Mouse (Mus musculus) urinary bladder, postnatal 25 days (tissue): Measurements from ENCODE around the gene Wiz.

Experiments
- DNase-seq: peaks from one replicate; pipeline ENCODE4 v3.0.0; 2022; ENCODE audit warnings: low spot score

Gene Wiz

DNA sequence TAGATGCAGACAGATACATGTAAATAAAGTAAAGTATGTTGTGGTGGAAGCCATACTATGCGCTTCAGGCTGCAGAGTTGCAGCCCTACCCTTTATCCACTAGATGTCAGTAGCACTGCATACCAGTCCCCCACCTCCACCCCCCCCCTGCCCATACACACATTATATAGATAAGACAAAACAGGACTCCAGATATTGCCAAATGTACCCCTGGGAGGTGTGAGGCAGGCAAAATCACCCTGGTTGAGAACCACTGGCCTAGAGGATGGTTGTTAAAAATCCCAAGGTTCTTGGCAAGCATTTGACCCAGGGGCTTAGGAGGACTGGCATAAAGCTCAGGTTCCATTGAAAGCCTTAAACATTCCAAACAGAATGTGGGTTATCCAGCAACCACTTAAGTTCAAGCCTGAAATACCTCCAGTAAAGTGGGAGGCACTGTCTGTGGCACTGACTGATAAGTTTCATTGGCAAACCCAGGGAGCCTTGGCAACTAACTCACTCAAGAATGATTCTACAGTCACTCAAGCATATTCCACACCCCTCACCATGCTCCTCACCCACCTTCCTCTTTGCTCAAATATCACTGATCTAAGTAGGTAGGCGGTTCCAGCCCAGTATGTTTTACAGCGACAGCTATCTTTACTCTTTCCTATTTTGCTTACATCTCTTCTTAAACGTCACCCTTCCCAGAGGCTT is 40.1 kb downstream of the Wiz start:
- no peak for DNase-seq

DNA sequence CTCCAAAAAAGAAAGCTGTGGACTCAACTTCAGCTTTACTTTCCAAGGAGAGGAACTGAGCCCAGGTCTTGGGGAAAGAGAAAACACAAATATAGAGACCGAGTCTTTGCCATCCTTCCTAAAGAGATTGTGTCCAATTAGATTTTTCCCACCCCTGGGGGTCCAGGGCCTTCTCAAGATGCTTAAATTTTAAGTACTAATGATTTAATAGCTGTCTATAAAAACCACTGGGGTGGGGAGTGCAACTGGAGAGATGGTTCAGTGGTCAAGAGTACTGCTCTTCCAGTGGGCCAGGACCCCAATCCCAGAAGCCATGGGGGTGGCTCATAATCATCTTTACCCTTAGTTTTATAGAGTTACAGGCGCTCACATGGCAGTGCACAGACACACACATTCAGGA is 40.8 kb downstream of the Wiz start:
- no peak for DNase-seq

DNA sequence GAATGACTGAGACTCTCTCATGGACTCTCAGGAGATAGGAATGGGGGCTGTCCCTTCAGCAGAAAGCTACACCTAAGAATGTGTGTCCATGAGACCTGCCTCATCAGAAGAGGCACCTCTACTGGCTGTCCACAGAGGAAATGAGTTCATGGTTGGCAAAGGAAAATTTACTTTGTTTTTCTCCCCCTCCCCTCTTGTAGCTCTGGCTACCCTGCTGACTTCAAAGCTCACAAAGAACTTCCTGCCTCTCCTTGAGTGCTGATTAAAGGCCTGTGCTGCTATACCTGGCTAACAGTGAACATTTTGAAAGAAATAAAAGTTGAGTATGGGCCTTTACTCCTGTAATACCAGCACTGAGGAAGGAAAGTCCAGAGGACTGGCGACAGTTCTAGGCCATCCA is 48.1 kb downstream of the Wiz start:
- no peak for DNase-seq

DNA sequence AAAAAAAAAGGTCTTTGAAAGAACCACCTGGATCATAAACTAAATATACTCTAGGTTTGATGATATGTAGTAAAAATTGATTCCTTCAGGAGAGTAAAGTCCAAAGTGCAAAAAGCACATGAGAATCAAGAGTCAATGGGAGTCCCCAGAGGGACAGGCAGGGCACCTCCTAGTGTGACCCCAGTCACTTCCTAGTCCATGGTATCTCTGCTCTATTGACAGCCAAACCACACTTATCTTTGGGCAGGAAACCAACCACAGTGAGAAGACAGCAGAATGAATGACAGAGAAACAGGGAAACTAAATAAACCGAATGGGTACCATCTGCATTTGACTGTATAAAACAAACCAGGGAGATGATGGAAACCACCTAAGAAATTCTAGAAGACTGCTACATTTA is 49.1 kb downstream of the Wiz start:
- no peak for DNase-seq

DNA sequence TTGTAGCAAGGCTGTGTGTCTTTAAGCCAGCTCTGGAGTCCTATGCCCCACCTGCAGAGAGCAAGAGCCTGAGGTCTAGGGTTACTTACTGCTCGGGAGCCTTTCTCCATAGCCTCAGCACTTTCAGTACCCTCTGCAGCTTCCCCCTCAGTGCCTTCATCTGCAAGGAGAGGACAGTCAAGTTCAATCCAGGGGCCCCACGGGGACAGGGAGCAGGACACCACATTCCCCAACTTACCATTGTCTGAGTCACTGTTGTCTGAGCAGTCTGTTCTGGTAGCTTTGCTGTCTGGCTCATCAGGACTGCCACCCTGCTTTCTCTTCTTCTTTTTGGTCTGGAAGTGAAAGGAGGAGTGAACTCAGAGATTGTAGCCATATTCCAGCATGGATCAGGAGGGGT is 53.4 kb downstream of the Wiz start:
- no peak for DNase-seq

DNA sequence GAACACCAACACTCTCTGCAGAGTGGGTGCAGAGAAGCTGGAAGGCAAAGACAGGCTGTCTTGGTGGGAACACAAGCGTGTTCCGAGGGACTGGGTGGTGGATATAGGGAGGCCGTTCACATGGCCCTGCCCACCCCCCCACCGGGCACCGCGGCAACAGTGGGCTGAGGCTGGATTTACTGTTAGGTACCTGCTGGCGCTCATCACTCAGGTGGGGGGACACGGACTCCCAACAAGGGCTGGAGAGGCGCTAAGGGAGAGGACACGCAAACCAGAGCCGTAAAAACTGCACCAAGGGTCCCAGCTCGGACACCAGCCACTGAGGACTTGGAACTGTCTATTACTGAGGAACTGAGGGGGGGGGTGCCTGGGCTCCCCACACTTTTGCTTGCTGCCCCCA is 54.3 kb downstream of the Wiz start:
- DNase-seq = no peak

DNA sequence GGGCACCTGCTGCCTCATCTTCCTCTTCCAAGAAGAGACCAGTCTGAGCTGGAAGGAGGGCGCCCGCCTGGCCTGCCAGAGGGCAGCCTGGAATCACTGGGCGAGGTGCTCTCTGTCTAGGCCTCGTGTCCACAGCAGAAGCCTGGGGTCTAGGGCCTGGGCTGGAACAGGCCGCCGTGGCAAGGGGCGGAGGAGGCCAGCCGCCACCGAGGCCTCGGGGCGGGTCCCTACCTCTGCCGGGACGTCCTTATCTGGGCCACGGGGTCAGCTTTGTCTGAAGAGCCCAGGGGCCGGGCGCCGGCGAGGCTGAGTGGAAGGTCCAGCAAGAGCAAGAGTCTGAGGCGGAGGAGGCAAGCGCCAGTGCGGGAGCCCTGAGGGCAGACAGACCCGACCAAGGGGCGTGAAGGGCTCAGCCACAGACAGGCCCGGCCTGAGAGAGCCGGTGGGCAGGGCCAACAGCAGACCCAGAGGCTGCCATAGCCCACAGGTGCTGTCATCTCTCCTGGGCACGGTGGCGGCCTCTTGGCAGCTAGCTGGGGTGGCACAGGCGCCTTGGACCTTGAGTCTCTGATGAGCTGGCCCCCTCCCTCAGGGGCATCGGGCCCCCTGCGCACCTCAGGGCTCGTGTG is 55.5 kb downstream of the Wiz start:
- DNase-seq = no peak

DNA sequence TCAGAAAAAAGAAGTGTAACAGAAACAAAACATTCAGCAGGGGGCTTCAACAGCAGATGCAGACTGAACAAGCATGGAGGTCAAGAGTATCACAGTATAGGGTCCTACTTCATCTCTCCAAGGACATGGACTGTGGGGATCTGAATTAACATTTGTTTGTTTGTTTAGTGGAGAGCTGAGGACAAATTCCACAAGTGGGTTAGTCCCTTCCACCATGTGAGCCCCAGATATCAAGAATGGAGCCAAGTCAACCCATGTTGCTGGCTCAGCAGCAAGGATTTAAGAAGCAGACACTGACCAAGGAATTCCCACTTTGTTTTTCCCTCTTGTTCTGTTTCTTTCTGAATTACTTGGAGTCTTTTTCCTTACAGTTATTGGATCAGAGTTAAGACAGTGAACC is 61.7 kb downstream of the Wiz start:
- no peak for DNase-seq

DNA sequence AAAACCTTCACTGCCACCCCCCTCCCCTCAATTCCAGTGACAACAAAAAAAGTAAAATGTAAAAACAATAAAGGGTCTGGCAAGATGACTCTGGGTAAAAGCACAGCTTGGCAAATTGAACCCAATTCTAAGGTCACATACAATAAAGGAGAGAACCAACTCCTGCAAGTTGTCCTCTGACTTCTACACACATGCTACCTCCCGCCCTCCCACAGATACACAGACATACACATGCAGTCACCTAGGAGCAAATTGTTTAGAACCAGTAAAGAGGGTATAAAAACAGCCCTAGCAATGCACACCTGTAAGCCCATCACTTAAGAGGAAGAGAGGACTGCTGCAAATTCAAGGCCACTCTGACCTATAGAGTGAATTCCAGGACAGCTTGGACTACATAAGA is 66.4 kb downstream of the Wiz start:
- no peak for DNase-seq

DNA sequence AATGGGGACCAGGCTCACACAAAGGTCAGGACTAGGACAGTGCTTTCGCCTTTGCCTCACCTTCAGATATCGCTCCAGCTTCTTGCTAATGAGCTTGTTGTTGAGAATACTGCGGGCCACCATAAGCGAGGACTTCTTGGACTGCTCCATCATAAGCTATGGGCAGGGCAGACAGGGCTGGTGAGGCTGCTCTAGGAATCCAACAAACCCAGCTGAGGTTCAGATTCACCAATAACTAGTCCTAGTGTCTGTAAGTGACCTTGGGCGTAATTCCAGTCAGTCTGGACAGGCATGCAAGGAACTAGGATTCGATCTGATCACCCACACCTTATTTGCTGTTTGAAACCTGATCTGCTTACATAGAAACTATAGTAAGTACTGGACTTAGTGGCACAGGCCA is 67.4 kb downstream of the Wiz start:
- no peak for DNase-seq

DNA sequence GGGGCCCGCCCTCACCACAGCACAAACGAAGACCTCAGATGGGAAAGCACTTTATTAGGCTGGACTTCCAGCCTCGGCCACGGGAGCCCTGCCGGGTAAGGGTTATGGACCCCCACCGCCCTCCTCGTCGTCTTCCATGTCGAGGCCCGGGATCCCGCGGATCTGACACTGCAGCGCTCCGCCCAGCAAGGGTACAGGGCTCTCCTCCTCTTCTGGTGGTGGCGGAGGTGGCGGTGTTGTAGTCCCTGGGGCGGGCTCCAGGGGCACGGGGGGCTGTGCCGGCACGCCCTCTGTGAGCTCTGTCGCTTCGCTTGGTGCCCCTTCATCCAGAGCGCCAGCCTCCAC is 67.9 kb downstream of the Wiz start:
- no peak for DNase-seq

DNA sequence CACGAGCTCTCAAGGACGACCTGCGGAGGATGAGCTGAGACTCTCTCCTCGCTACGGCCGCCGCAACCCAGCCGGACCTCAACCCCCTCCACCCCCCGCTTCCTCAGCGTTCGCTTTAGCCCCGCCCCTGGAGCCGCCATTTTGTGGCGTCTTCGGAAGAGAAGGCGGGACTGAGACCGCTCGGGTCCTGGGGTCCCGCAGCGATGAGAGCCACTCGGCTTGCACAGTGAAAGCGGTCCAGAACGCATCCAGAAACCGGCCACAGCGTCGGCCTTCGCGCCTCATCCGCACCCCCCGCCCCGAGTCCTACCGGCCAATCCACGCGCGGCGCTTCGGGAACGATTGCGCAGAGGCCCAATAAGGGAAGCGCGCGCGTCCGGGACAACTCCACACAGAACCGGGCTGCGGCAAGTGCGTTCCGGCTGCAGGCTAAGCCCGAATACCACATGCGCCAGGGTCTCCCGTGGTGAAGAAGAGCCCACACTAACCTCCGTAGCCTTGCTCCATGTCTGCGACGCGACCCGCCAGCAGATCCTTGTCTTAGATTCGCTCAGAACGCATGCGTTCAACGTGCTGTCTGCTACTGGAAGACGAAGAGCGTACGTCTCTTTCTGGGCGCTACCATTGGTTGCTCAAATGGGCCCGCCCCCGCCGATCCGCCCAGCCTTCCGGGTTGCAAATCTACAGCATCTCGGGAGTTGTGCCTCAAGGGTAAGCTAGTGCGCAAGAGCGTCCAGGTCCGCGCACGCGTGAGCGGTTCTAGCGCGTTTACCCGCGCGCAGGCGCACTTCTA is 68.4 kb downstream of the Wiz start, which contains the start of gene Akap8:
Akap8 (minus strand) TSS at position 642 of the 793 bp plus-strand sequence.
- peak; percentile 90 for DNase-seq

DNA sequence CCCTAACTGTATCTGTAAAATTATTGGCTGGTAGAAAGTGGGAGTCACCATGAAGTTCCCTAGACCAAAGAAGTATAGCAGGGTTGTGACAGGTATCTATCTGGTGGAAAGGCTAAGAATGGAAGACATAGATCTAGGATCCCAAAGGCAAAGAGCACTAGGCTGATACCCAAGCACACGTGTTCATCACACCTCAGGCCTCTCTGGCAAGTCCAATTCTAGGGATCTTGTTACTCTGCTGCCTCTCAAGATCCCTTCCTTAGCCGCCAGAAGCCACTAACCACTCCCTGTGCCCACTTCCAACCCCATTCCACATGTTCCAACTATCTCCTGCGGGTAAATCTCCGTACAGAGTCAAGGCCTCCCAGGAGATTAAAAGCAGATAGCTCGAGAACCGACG is 69.3 kb downstream of the Wiz start:
- DNase-seq = no peak

DNA sequence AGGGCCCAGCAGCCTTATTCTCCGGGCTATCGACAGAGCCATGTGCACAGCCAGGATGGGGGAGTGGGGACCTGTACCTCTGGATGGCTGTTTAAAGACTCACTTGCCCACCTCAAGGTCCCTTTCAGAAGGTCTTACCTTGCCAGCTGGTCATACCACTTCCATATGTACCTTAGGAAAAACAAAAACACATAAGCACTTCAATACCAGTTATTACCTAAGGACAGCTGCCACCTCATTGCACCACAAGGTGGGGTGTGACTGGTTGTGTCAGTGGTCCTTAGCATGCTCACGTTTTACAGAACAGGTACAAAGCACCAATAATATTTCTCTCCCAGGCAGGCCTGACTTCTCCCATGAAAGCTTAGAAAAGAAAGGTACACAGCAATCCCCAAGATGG is 71.5 kb downstream of the Wiz start:
- DNase-seq = no peak

DNA sequence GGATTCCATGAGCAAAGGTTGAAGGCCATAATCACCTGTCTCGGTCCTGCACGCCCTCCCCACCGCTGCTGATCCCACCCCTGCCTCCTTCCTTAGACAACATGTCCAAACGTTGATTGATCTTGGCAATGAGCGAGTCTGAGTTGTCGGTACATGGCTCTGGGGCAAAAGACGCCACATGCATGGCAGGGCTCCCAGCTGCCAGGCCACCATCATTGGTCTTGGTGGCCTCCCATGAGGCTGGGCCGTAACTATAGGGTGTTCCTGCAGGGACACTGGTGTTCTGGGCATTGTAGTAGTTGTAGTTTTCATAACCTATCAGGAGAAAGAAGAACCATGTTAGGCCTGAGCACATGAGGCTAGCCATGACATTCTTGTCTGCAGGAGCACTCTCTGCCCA is 72.2 kb downstream of the Wiz start:
- no peak for DNase-seq

DNA sequence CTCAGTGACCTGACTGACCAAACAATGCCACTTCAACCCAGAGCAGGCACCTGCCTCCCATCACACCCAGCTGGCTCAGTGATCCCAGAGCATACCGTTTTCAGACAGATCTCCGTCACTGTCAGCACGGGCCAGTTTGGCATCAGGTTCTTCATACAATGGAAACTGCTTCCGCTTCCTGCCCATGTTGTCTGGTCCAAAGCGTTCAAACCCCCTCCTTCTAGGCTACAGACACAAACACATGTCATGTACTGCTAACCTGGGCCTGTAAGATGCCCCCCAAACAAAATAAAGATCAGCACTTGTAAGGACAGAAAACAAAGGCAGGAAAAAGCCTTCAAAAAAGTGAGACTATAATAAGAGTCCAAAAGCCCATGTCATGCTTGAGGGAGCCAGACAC is 73.7 kb downstream of the Wiz start:
- no peak for DNase-seq

DNA sequence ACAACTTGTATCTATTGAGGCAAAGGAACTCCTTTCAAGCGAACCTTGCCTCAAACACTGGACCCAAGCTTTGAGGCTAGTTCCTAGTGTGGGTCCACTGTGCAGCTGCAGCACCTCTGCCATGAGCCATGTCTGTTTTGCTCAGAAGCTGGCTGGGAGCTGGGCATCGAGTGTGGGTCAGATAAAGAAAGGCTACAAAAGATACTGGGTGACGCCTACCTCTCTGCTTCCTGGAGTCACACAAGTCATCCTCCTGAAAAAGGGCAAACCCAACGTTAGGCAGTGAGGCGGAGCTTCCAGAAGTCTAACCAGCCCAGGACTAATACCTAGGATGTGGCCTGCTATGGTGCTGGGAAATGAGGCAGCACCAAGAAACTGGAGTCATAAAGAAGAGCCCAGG is 75.3 kb downstream of the Wiz start:
- DNase-seq = no peak

DNA sequence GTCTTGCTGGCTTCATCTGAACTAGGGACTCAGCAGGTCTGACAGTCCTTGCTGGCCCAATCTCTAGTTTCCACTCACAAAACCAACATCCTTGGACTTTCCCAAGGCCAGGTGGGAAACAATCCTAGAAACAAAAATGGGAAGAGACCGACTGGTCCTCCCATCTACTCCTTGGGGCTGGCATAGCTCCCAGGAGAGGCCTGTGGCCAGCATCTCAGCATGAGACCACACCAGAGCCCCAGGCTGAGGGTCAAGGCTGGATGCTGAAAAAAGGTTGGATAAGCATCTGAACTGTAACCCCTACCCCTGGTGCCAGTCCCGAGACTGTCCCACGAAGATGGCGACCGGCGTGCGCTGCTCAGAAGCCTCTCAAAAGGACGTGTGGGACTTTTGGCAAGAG is 76.4 kb downstream of the Wiz start:
- DNase-seq = no peak

DNA sequence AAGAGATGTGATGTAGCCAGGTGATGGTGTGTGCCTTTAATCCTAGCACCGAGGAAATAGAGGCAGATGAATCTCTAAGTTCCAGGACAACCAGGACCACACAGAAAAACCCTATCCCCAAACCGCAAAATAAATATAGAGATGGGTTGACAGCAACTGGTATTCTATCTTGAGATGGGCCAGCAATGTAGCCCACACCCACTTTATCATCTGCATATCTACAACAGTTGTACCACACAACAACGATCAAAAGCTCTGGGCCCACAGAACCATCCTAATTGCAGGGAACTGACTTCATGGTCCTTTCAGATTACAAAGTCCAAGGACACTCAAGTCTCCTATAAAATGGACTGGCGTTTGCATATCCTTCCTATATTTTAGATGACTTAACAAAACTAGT is 81.3 kb downstream of the Wiz start:
- no peak for DNase-seq
